Mouse (Mus musculus) urinary bladder, postnatal 4 days (tissue): Measurements from ENCODE around the gene Nedd9.

ENCODE experiments used
- DNase-seq, 2 experiments: peaks; one replicate each; pipeline ENCODE4 v3.0.0; 2021 to 2022; ENCODE audit warnings: low spot score in 2 of 2

Nedd9 gene

GRCm38 (mm10) chr13:41410191-41411074, 76.7 kb downstream of the Nedd9 start:
- no peak for DNase-seq

DNA sequence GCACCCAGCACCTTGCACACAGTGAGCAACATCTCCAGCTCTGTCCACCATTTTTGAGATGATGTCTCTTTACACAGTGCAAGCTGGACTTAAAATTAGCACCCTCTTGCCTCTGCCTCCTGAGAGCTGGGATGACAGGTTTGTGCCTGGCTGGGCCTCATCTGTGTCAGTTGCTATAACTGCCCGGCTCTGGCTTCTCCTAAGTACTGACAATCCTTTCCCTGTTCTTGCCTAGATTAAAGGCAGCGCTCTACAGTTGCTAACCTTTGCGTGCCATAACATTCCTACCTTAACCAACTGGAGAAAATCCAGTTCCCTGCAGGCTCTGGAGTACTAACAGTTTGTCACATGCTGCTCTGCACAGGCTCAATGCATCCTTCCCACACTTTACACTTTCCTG, 77.9 kb downstream of the Nedd9 start:
- no peak for DNase-seq

DNA sequence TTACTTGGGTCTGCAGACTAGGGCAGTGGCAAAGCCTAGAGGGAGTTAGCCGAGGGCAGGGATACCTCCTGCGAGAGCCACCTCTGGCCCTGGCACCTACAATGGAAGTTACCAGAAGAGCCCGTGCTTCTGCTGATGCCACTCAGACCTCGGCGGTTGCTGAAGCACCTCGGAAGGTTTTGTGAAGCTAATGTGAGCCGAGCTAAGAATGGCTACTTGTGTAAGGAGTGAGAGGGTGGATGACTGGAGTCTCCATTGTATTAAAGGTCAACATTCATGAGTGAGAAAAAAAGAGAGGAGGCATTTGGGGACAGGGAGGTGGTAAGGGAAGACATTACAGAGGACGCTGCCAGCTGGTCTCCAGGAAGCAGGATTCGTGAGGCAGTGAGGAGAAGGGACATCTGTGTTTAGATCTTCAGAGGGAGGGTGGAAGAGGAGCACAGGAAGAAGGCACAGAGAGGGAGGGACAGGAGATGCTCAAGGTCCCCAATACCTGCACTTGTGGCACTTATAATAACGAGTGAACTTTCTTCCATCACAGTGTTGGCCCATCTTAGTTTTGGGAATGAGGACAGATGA, 78.7 kb downstream of the Nedd9 start:
- DNase-seq: no peak

DNA sequence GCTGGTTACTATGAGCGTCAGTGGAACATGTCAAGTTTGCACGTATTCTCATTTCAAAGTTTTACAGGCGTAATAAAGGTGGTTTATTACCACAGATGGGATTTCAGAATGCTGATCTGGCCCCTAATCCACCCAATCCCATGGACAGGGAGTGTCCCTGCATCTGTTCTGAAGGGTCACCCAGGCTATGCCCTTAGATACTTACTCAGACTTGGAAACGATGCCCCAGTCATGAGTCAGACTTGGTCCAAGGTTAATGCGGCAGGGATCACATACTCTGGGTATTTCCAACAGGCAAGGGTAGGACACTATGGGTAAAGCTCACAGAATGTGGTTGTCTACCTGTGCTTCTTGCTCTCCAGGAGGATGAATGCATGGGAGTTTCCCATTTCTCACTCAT, 82.2 kb downstream of the Nedd9 start:
- DNase-seq: no peak

GRCm38 (mm10) chr13:41403838-41404237, 83.3 kb downstream of the Nedd9 start:
- no peak for DNase-seq

- no peak for DNase-seq
Observed at GRCm38 (mm10) chr13:41402441-41403003, 84.6 kb downstream of the Nedd9 start.

- DNase-seq: no peak
Observed at GRCm38 (mm10) chr13:41401775-41402174, 85.4 kb downstream of the Nedd9 start.

DNA sequence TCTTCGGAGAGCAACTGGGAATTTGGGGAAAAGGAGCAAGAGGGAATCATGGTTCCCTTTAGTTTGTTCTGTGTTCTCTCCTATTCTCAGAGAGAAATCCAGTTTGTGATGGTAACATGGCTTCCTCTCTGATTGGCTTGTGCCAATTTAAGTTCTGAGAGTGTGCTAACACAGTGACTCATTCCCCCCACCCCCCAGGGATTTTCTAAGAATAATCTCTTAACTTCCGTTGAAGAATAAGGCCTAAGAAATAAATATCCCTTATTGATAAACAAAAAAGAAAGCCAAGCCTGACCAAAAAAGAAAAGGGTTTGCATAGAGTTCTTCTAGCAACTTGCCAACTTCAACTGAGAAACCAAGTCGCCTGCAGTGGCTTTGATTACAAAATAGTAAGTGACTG, 86.9 kb downstream of the Nedd9 start:
- DNase-seq: no peak

GRCm38 (mm10) chr13:41392191-41392590, 95.0 kb downstream of the Nedd9 start:
- DNase-seq: peak in 1 of 2 experiments; percentile 36

DNA sequence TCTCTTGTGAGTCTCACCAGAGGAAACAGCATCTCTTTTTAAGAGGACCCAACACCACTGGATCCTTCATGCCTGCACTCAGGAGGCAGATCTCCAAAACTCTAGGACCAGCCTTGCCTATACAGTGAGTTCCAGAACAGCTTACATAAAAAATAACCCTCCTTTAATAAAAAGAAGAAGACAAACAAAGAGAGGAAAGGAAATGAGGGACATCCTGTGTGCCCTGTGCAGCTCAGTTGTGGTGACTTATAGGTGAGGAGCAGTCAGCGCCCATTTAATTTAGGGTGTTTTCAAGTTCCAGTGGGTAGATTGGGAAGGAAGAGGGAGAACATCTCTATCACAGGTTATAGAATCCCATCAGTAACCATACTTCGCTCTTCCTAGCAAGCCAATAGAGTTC, 96.5 kb downstream of the Nedd9 start:
- DNase-seq: no peak

DNA sequence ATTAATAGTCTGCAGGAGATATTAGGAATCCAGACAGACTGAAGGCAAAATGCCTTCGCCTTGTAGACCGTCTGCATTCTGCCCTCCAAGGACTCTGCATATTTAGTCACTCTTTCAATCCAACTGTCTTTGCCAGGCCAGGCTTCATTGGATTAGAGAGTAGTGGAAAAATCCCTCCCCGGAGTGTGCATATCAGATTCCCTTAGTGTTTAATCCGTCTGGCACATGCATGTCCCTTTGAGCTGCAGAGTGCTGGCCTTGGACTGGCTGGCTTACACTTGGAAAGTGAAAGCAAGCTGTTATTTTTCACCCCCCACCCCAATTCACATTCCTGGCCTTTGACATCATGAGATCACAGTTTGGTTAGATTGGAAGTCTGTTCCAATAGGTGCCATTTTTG, 100.6 kb downstream of the Nedd9 start:
- DNase-seq: no peak

DNA sequence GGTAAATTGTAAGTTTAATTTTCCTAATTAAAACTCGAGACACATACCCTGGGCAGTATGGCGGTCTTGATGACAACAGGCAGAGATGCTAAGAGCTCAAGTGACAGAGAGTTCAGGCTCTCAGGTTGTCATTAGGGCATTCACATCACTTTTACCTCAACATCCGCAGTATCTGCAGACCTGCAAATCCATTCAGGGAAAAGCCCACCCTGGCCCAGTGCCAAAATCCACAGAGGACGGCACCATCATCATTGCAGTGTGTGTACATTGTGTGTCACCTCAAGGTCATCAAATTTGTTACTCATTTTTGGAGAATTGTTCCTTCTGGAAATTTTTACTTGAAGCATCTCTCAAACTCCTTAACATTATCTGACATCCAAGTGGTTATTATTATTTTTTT, 102.3 kb downstream of the Nedd9 start:
- no peak for DNase-seq

DNA sequence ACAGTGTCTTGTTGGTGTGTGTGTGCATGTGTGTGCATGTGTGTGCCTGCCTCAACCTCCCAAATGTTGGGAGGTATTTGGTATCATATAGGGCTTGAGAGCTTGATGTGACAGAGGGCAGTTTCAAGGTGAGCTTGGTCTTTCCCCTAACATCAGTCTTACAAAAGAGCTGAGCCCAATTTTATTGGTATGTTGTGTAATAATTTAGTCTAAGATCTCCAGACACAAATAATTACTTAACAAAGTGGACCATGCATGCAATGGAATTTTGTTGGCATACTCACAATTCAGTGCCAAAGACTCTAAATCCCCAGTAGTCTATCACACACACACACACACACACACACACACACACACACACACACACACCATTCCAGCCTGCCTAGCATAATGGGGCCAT, 104.5 kb downstream of the Nedd9 start:
- DNase-seq: no peak

- DNase-seq: no peak
Observed at GRCm38 (mm10) chr13:41381806-41382546, 105.2 kb downstream of the Nedd9 start.

- no peak for DNase-seq
Observed at GRCm38 (mm10) chr13:41381041-41381805, 105.9 kb downstream of the Nedd9 start.

- no peak for DNase-seq
Observed at GRCm38 (mm10) chr13:41379951-41380465, 107.2 kb downstream of the Nedd9 start.

- DNase-seq: no peak
Observed at GRCm38 (mm10) chr13:41378462-41378861, 108.7 kb downstream of the Nedd9 start.

- DNase-seq: no peak
Observed at GRCm38 (mm10) chr13:41377856-41378255, 109.3 kb downstream of the Nedd9 start.

DNA sequence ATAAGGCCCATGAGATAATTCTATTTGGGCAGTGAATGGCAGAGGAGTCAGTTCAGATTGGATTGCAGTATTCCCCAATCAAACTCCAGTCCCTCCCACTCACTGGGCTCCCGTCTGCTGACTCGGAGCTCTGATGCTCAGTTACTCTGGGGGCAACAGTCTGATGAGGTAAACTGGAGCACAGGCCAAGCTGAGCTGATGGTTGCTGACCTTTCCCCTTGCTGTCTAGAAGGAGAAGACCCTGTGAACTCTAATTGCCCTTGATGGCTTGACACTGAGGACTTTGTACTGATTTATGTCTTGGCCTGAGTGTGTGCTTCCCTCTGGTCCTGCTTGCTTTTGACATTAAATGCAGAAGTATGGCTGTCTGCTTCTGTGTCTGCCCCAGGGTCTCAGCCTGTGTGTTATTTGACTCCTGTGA, 110.1 kb downstream of the Nedd9 start:
- no peak for DNase-seq

DNA sequence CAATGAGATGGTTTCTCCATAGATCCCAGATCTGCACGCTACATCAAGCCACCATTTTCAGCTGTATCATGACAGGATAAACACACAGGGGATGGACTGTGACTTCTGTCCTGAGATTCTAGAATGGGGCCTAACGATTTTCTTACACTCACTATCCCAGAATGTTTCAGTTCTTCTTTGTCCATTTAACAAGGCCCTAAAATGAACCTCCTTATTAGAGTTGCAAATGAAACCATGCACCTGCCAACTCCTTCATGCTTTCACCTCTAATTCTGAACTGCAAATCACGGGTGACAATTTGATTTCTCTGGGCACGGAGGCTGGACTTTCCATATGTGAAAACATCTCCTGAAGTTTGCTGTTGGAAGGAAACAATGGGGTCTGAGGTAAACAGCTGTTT, 111.1 kb downstream of the Nedd9 start:
- no peak for DNase-seq

DNA sequence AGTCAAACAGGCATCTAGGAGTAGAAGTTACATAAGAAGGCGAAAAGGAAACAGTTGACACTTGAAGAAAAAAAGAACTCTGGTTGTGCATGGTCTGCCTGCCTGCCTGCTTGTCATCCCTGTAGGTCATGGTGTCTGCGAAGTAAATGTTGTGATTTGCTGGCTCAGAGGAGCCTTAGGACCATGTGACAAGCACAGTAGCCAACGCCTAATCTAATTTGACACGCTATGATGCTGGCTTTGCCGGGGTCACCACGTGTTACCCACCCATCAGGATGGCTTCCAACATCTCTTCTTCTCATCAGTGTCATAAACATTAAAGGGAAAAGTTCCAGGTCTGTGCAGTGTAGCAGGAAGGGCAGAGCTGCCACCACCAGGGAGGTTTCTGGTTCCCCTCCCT, 111.5 kb downstream of the Nedd9 start:
- DNase-seq: no peak
